Mouse (Mus musculus) bone marrow macrophage, adult 2 months (primary cell): ENCODE measurements around the gene Igf2bp3. TPM values are rescaled to one million over a fixed set of nuclear protein-coding genes. Genes with fewer than 3 reads are reported as not detected.

Experiments used
- H3K27ac ChIP-seq: 2 replicates; pipeline ENCODE4 v1.5.1; 2012; ENCODE audit warnings: low read depth, low read length; ENCODE audit not compliant: insufficient read depth
- H3K4me1 ChIP-seq: 2 replicates; pipeline ENCODE4 v1.6.1; 2012; ENCODE audit warnings: low read length; ENCODE audit not compliant: control insufficient read depth, insufficient read depth
- H3K4me3 ChIP-seq: 2 replicates; pipeline ENCODE4 v1.5.1; 2012; ENCODE audit warnings: mild to moderate bottlenecking, low read length, moderate library complexity; ENCODE audit not compliant: insufficient read depth
- CTCF ChIP-seq: IDR thresholded peaks from 2 replicates; pipeline ENCODE4 v1.5.1; 2012; ENCODE audit warnings: low read depth, mild to moderate bottlenecking, low read length, moderate library complexity
- POLR2A ChIP-seq: IDR thresholded peaks from 2 replicates; pipeline ENCODE4 v1.6.1; 2012; ENCODE audit warnings: mild to moderate bottlenecking, low read depth, low read length, borderline replicate concordance
- polyA plus RNA-seq: library from polyadenylated mRNA; stranded (reverse); fragments of >200 nt; gene quantifications from 2 replicates; pipeline ENCODE4 v1.2.4, GENCODE M21; 2012; ENCODE audit not compliant: missing spikeins, insufficient read depth, insufficient read length

Igf2bp3 gene
- polyA plus RNA-seq, 1 experiment = 0.79 TPM

GRCm38 (mm10) chr6:49219920-49220604, 5.3 kb upstream of the Igf2bp3 start:
- Histone ChIP-seq H3K27ac (no peak overlapping the region), H3K4me1 (no peaks in the 10 kb centered on the region), H3K4me3 (no peak overlapping the region)
- TF ChIP-seq CTCF = no peak
- TF ChIP-seq POLR2A = no peak

DNA sequence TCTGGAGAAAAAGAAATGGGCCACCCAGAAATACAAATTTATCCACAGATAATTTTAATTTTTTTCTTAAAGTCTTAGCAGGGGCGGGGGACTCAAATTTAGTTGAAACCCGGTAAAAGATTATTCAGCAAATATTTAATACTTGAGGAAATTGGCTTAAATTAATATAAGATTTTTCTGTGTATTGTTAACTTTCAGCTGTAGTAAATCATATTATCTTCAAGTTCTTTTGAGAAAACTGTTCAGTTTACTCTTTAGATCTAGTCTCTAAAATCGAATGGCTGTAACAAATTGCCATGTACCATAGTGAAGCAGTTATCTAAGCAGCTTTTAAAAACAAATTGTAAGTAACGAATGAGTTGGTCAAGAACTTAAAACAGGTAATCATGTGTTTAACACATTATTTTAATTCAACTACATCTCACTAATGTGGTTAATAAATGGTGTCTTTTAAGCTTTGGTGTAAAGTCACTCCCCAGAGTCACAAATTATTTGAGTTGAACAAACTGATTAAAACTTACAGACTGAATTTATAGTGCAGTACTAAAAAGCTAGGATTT, 4.3 kb upstream of the Igf2bp3 start:
- no peaks in the 10 kb centered on the region for H3K4me1 ChIP-seq
- H3K27ac ChIP-seq = no peak overlapping the region
- H3K4me3 ChIP-seq = no peak overlapping the region
- no peak for TF ChIP-seq CTCF
- no peak for TF ChIP-seq POLR2A

DNA sequence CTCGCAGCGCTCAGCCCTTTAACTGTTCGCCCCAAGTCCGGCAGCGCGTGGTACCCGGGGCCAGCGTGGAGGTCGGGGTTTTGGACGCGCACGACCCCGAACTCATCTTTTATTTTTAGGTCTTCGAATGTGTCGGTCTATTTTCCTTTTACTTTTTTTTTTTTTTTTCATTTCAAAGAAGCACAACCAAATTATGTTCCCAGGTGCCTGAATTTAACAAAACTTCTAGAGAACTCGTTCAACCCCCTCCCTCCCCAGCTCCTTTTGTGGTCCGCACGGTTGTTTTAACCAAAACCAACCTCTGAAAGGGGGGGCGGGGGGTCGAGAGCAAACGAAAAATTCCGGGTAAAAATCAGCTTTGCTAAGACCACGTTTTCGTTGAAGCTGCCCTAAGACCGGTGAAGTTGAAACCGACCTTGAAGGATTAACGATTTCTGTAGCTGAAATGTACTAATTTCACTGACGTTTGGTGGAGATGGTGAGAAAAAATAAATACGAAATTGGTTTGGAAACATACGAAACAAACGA, 3.6 kb upstream of the Igf2bp3 start:
- TF ChIP-seq CTCF (no peak), POLR2A (no peak)
- H3K27ac ChIP-seq = no peak overlapping the region
- peak overlapping the region; percentile 65 for H3K4me3 ChIP-seq

GRCm38 (mm10) chr6:49217581-49218274, 3.0 kb upstream of the Igf2bp3 start:
- H3K27ac ChIP-seq = peak overlapping the region; percentile 5
- peak overlapping the region; percentile 65 for H3K4me3 ChIP-seq
- TF ChIP-seq POLR2A = no peak
- no peak for TF ChIP-seq CTCF
- 0 out of 2 replicates have a peak, but pooled peaks cover 2% of the 10 kb centered on the region for H3K4me1 ChIP-seq

More for the DNA sequence above, 3.6 kb upstream of the Igf2bp3 start:
- H3K4me1 ChIP-seq = no peaks in the 10 kb centered on the region

- TF ChIP-seq CTCF (no peak), POLR2A (no peak)
- Histone ChIP-seq H3K4me1 (peaks cover 7% of the 10 kb centered on the region), H3K27ac (0 out of 2 replicates have a peak overlapping the region, but pooled peaks have one; percentile 5), H3K4me3 (peak overlapping the region; percentile 65)
Measured at GRCm38 (mm10) chr6:49216811-49217542, 2.2 kb upstream of the Igf2bp3 start.

DNA sequence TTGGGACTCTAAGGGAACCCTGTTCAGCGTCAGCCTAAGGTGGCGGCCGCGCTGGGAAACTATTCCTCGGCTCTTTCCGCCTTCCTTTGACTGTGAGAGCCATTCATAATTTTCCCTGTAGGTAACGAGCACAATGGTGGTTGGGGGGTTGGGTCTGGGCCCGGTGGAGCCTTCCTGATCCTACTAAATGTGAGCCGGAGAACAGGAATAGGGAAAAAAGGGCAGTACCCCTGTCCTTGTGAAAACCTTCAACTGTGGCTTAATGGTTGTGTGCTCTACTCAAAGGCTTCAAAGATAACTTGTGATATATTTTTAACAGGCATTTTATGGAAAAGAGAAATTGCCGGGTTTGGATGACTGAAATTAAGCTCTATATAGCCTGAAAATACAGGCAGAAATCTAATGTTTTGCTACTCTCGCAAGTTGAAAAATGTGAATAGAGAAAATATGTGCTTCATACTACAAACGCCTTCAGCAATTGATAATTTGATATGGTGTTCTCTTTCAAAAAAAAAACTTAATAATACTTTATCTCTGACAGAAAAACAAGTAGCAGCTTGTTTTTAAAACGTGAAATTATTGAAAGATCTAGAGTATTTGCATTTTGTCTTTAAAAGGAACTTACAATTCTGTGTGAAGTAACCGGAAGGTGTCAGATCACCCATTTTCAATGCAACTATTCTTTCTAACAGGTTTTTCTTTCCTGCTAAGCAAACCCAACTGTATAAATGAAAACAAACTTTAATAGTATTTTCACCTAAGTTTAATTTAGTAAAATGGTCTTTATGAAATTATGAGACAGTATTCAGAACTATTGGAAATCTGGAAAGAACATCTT, 1.2 kb upstream of the Igf2bp3 start:
- TF ChIP-seq CTCF = no peak
- no peak for TF ChIP-seq POLR2A
- peak overlapping the region; percentile 21 for H3K27ac ChIP-seq
- H3K4me3 ChIP-seq = peak overlapping the region; percentile 93
- peaks cover 12% of the 10 kb centered on the region for H3K4me1 ChIP-seq

GRCm38 (mm10) chr6:49214086-49214927, 450 bp downstream of the Igf2bp3 start:
- Histone ChIP-seq H3K4me1 (peaks cover 20% of the 10 kb centered on the region), H3K4me3 (peak overlapping the region; percentile 93), H3K27ac (peak overlapping the region; percentile 79)
- TF ChIP-seq CTCF (no peak; the same call in 1 of the 2 replicates), POLR2A (no peak)

DNA sequence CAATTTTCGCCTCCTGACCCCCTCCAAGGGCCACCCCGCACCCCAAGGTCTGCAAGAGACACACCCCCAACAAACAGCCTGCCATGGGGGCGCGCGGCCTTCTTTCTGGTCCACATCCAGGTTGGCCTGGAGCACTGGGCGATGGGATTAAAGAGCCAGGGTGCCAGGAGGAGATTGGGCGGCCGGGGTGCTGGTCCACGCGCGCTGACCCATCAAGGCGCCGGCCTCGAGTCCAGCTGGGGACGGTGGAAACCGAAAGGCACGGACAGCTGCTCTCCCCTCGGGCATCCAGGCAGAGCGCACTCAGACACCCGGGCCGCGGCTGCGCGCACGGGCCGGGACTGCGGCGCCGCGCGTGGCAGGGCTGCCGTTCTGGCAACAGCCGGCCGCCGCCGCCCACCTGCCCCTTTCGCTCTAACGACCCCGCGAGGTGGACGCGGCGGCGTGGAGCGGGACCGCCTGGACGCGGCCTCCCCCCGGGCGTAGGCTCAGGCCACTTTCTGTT, 1.1 kb downstream of the Igf2bp3 start:
- Histone ChIP-seq H3K4me1 (peaks cover 23% of the 10 kb centered on the region), H3K4me3 (peak overlapping the region; percentile 93), H3K27ac (peak overlapping the region; percentile 44)
- no peak for TF ChIP-seq POLR2A
- TF ChIP-seq CTCF = no peak
